ENCODE assay signal across 17 mouse cellular contexts in the genomic region with DNA sequence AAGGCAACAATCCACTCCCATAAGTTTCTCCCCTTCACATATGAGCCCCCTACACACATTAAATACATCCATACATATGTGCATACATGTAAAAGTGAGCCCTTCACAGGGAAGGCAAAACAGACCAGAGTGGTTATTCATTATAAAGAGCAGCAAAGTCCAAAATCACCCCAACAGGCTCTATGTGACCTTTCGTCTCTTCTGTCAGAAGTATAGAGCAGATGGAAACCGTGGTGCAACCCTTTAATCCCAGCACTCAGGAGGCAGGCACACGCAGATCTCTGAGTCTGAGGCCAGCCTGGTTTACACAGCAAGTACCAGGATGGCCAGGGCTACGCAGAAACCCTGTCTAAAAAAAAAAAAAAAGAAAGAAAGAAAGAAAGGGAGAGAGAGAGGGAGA. TPM values are rescaled to one million over a fixed set of nuclear protein-coding genes. Genes with fewer than 3 reads are reported as not detected.
ATAC-seq and TF ChIP-seq lines count a peak whose summit lies in the region.
"Had no signal": no experiment of that assay in that cellular context is flagged by ENCODE, and none has a peak within 500 bp of the region (broad histone marks: within the 10 kb centered on the region; RNA-seq: fewer than 3 reads in every experiment).

No protein-coding gene starts in this region.

- no peak overlapping the region for H3K9ac ChIP-seq in intestine, embryonic 16.5 days (ENCODE audit: low read depth, low read length)
- H3K9ac ChIP-seq in intestine, embryonic 15.5 days: no peak overlapping the region
- H3K9ac ChIP-seq in liver, embryonic 15.5 days: no peak overlapping the region
- no peak overlapping the region for H3K9ac ChIP-seq in liver, embryonic 12.5 days
- no peak overlapping the region for H3K9ac ChIP-seq in intestine, postnatal 0 days (ENCODE audit: low read depth, low read length)
- H3K9ac ChIP-seq: embryonic facial prominence, embryonic 12.5 days; forebrain, embryonic 12.5 days had no signal

- H3K4me1 ChIP-seq in intestine, embryonic 16.5 days (ENCODE audit: control insufficient read depth, insufficient read depth, low read length): no peaks in the 10 kb centered on the region
- no peaks in the 10 kb centered on the region for H3K4me1 ChIP-seq in intestine, embryonic 15.5 days (replicated peaks)
- peaks cover 5% of the 10 kb centered on the region; the same call in 1 of the 2 replicates for H3K4me1 ChIP-seq in liver, embryonic 15.5 days (replicated peaks)
- H3K4me1 ChIP-seq in liver, embryonic 12.5 days: 0 out of 2 replicates have a peak, but pooled peaks cover 2% of the 10 kb centered on the region
- H3K4me1 ChIP-seq in intestine, postnatal 0 days (replicated peaks; ENCODE audit: control insufficient read depth, insufficient read depth, low read length): no peaks in the 10 kb centered on the region
- H3K4me1 ChIP-seq in small intestine, adult 2 months (ENCODE audit: control insufficient read depth, insufficient read depth, insufficient read length, low read length): no peaks in the 10 kb centered on the region; the same call in 1 of the 2 replicates
- H3K4me1 ChIP-seq: embryonic facial prominence, embryonic 10.5 days; embryonic facial prominence, embryonic 12.5 days; forebrain, embryonic 10.5 days; forebrain, embryonic 12.5 days had no signal

- H3K9me3 ChIP-seq in intestine, embryonic 16.5 days (ENCODE audit: control insufficient read depth, low read length): no peaks in the 10 kb centered on the region
- H3K9me3 ChIP-seq in intestine, embryonic 15.5 days: no peaks in the 10 kb centered on the region
- no peaks in the 10 kb centered on the region for H3K9me3 ChIP-seq in liver, embryonic 15.5 days (replicated peaks)
- no peaks in the 10 kb centered on the region for H3K9me3 ChIP-seq in liver, embryonic 12.5 days (replicated peaks)
- H3K9me3 ChIP-seq in intestine, postnatal 0 days (ENCODE audit: control insufficient read depth): no peaks in the 10 kb centered on the region
- H3K9me3 ChIP-seq: embryonic facial prominence, embryonic 10.5 days; embryonic facial prominence, embryonic 12.5 days; forebrain, embryonic 10.5 days; forebrain, embryonic 12.5 days; G1E had no signal

- peaks cover 31% of the 10 kb centered on the region for H3K36me3 ChIP-seq in intestine, embryonic 16.5 days (ENCODE audit: control insufficient read depth, insufficient read depth, low read length)
- H3K36me3 ChIP-seq in intestine, embryonic 15.5 days: peaks cover 34% of the 10 kb centered on the region
- H3K36me3 ChIP-seq in liver, embryonic 15.5 days (replicated peaks): peaks cover 54% of the 10 kb centered on the region
- peaks cover 81% of the 10 kb centered on the region for H3K36me3 ChIP-seq in liver, embryonic 12.5 days
- peaks cover 43% of the 10 kb centered on the region for H3K36me3 ChIP-seq in intestine, postnatal 0 days (ENCODE audit: control insufficient read depth, insufficient read depth)
- H3K36me3 ChIP-seq in small intestine, adult 2 months (ENCODE audit: control insufficient read depth, insufficient read depth, low read length): peaks cover 35% of the 10 kb centered on the region

- no peak for TF ChIP-seq CTCF in intestine, postnatal 0 days (IDR thresholded peaks at IDR 0.05; ENCODE audit: low read depth)
- no peak for TF ChIP-seq CTCF in small intestine, adult 2 months (IDR thresholded peaks at IDR 0.05; ENCODE audit: extremely low read depth, insufficient read length, insufficient replicate concordance, low read depth, low read length)

- H3K27ac ChIP-seq in intestine, embryonic 16.5 days (ENCODE audit: low read length): 0 out of 2 replicates have a peak overlapping the region, but pooled peaks have one; percentile 8
- H3K27ac ChIP-seq in intestine, embryonic 15.5 days: no peak overlapping the region
- 0 out of 2 replicates have a peak overlapping the region, but pooled peaks have one; percentile 6 for H3K27ac ChIP-seq in liver, embryonic 15.5 days (replicated peaks)
- no peak overlapping the region for H3K27ac ChIP-seq in liver, embryonic 12.5 days
- peak overlapping the region; percentile 50 for H3K27ac ChIP-seq in intestine, postnatal 0 days (ENCODE audit: low read depth, low read length)
- H3K27ac ChIP-seq in small intestine, adult 2 months (ENCODE audit: insufficient read depth, low read depth, low read length): peak overlapping the region; percentile 62; the same call in 1 of the 2 replicates
- H3K27ac ChIP-seq: embryonic facial prominence, embryonic 10.5 days; embryonic facial prominence, embryonic 12.5 days; forebrain, embryonic 10.5 days; forebrain, embryonic 12.5 days had no signal

- ATAC-seq in intestine, embryonic 16.5 days: no peak
- ATAC-seq in intestine, embryonic 15.5 days: no peak
- ATAC-seq in liver, embryonic 15.5 days (ENCODE audit: insufficient read depth): no peak
- ATAC-seq in liver, embryonic 12.5 days: no peak
- no peak for ATAC-seq in intestine, postnatal 0 days
- ATAC-seq in erythroblast, adult 5-6 weeks (replicated peaks; ENCODE audit: low FRiP score, poor library complexity, severe bottlenecking): no peak
- ATAC-seq: activated CD4-positive, CD25-positive, alpha-beta regulatory T cell, adult 4 months; CD4-positive, CD25-positive, alpha-beta regulatory T cell, adult 4 months; Patski had no signal

- no peak for TF ChIP-seq POLR2A in small intestine, adult 2 months (IDR thresholded peaks at IDR 0.05; ENCODE audit: low read depth, low read length)

- H3K4me3 ChIP-seq in intestine, embryonic 16.5 days (ENCODE audit: low read length): no peak overlapping the region
- H3K4me3 ChIP-seq in intestine, embryonic 15.5 days (replicated peaks): no peak overlapping the region
- H3K4me3 ChIP-seq in liver, embryonic 15.5 days (replicated peaks): no peak overlapping the region
- H3K4me3 ChIP-seq in liver, embryonic 12.5 days: no peak overlapping the region
- H3K4me3 ChIP-seq in intestine, postnatal 0 days (ENCODE audit: low read depth, low read length): no peak overlapping the region
- no peak overlapping the region for H3K4me3 ChIP-seq in small intestine, adult 2 months (ENCODE audit: low read depth, low read length)
- H3K4me3 ChIP-seq: embryonic facial prominence, embryonic 10.5 days; embryonic facial prominence, embryonic 12.5 days; erythroblast, embryonic 14.5 days; forebrain, embryonic 10.5 days; forebrain, embryonic 12.5 days had no signal

- 69% methylated on average over 4 of the region's 4 CpGs for WGBS in intestine, embryonic 16.5 days
- 82% methylated on average over 4 of the region's 4 CpGs for WGBS in intestine, embryonic 15.5 days
- WGBS in liver, embryonic 15.5 days (ENCODE audit: insufficient replicate concordance): 68% methylated on average over 4 of the region's 4 CpGs
- 76% methylated on average over 4 of the region's 4 CpGs for WGBS in liver, embryonic 12.5 days (ENCODE audit: insufficient replicate concordance)
- 64% methylated on average over 4 of the region's 4 CpGs for WGBS in intestine, postnatal 0 days
- WGBS in small intestine, adult 2 months: 65% methylated on average over 4 of the region's 4 CpGs

- no peak overlapping the region for H3K4me2 ChIP-seq in intestine, embryonic 16.5 days (ENCODE audit: low read depth, low read length)
- no peak overlapping the region for H3K4me2 ChIP-seq in intestine, embryonic 15.5 days (replicated peaks)
- H3K4me2 ChIP-seq in liver, embryonic 15.5 days: no peak overlapping the region
- H3K4me2 ChIP-seq in liver, embryonic 12.5 days: no peak overlapping the region
- H3K4me2 ChIP-seq in intestine, postnatal 0 days (replicated peaks; ENCODE audit: low read depth): no peak overlapping the region
- H3K4me2 ChIP-seq: embryonic facial prominence, embryonic 12.5 days; forebrain, embryonic 12.5 days had no signal

- no peaks in the 10 kb centered on the region for H3K27me3 ChIP-seq in intestine, embryonic 16.5 days (replicated peaks; ENCODE audit: control insufficient read depth, insufficient read depth, low read length)
- no peaks in the 10 kb centered on the region for H3K27me3 ChIP-seq in intestine, embryonic 15.5 days (replicated peaks)
- H3K27me3 ChIP-seq in liver, embryonic 15.5 days: no peaks in the 10 kb centered on the region
- no peaks in the 10 kb centered on the region for H3K27me3 ChIP-seq in liver, embryonic 12.5 days (replicated peaks)
- no peaks in the 10 kb centered on the region for H3K27me3 ChIP-seq in intestine, postnatal 0 days (replicated peaks; ENCODE audit: control insufficient read depth, insufficient read depth, low read length)
- H3K27me3 ChIP-seq in small intestine, adult 2 months (ENCODE audit: control insufficient read depth, insufficient read depth, low read length): no peaks in the 10 kb centered on the region
- H3K27me3 ChIP-seq: CH12.LX; embryonic facial prominence, embryonic 12.5 days; forebrain, embryonic 12.5 days; Patski had no signal

RNA-seq across cellular contexts. Expression of a gene that starts 17.2 kb away (rescaled TPM):
- 86.7 and 88.2 TPM in 2 replicates for polyA plus RNA-seq in intestine, embryonic 16.5 days (2015; fragmentation: Nextera tagmentation; extraction: Ambion mirVana)
- 76.7 and 81.2 TPM in 2 replicates for polyA plus RNA-seq in intestine, embryonic 15.5 days (2015; fragmentation: Nextera tagmentation; extraction: Ambion mirVana)
- 24.5 and 24.6 TPM in 2 replicates for polyA plus RNA-seq in liver, embryonic 15.5 days (2015; fragmentation: Nextera tagmentation; extraction: Ambion mirVana)
- 31.1 and 32.9 TPM in 2 replicates for polyA plus RNA-seq in liver, embryonic 12.5 days (2016; fragmentation: Nextera tagmentation; extraction: Ambion mirVana)
- polyA plus RNA-seq in intestine, postnatal 0 days (2015; fragmentation: Nextera tagmentation; extraction: Ambion mirVana): 22.8 and 26.6 TPM in 2 replicates
- 37.2 and 58.9 TPM in 2 replicates for polyA plus RNA-seq in small intestine, adult 2 months (2012; rRNA removed)
- 2.5 and 6.9 TPM in 2 replicates for total RNA-seq in erythroblast, adult 5-6 weeks (2015; ENCODE audit: low replicate concordance)
- total RNA-seq in erythroblast, adult 5-6 weeks (2017; ENCODE audit: low replicate concordance): 3.7 and 5.4 TPM in 2 replicates

RNA-seq across cellular contexts. Expression of a gene that starts 54.0 kb away (rescaled TPM):
- 85.5 and 106 TPM in 2 replicates for polyA plus RNA-seq in intestine, embryonic 16.5 days (2015; fragmentation: Nextera tagmentation; extraction: Ambion mirVana)
- polyA plus RNA-seq in intestine, embryonic 15.5 days (2015; fragmentation: Nextera tagmentation; extraction: Ambion mirVana): 94.2 and 107 TPM in 2 replicates
- 76.8 and 82.2 TPM in 2 replicates for polyA plus RNA-seq in liver, embryonic 15.5 days (2015; fragmentation: Nextera tagmentation; extraction: Ambion mirVana)
- 112 and 114 TPM in 2 replicates for polyA plus RNA-seq in liver, embryonic 12.5 days (2016; fragmentation: Nextera tagmentation; extraction: Ambion mirVana)
- 23.5 and 32.4 TPM in 2 replicates for polyA plus RNA-seq in intestine, postnatal 0 days (2015; fragmentation: Nextera tagmentation; extraction: Ambion mirVana)
- polyA plus RNA-seq in small intestine, adult 2 months (2012; rRNA removed): 11.0 and 22.6 TPM in 2 replicates
- 28.0 and 63.8 TPM in 2 replicates for total RNA-seq in erythroblast, adult 5-6 weeks (2015; ENCODE audit: low replicate concordance)
- total RNA-seq in erythroblast, adult 5-6 weeks (2017; ENCODE audit: low replicate concordance): 23.6 and 31.9 TPM in 2 replicates

Comparison
In these comparisons a context has a peak if more than half of its experiments do, and no peak if none do; other contexts are left out.
1. H3K27ac ChIP-seq: peak in intestine, embryonic 16.5 days (single experiment), liver, embryonic 15.5 days (single experiment), intestine, postnatal 0 days (single experiment) and small intestine, adult 2 months (single experiment); none in intestine, embryonic 15.5 days (single experiment) and liver, embryonic 12.5 days (single experiment).